Mouse (Mus musculus): Measurements from ENCODE around the gene Map1lc3a. TPM values are rescaled to one million over a fixed set of nuclear protein-coding genes. Genes with fewer than 3 reads are reported as not detected.
A peak's percentile ranks its signal among the peaks of the same experiment; 100 is the strongest.

Map1lc3a gene
- polyA plus RNA-seq, 1 experiment from 2014 or later: 165 TPM

DNA sequence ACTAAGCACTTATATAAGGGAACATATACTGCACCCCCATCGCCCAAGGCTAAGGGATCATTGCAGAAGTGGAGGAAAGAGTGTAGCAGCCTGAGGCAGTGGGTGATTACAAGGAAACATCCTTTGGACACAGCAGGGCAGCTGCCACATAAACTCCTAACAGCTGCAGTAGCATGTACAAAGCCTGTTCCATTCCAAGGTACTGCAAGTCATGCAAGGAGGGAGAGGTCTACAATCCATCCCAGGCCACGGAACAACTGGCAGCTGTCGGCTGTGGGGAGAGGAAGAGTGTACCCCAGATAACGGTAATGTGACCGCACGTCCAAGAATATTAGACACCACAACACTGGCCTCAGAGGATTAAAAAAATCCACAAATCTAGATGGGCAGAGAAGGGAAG, 10.6 kb upstream of the Map1lc3a start:
- WGBS: 88% methylated on average over 6 of the region's 6 CpGs
- Histone ChIP-seq H3K27me3 (ENCODE audit: insufficient read depth, low read length) (no peaks in the 10 kb centered on the region), H3K4me2 (replicated peaks; ENCODE audit: low read depth, low read length) (no peak overlapping the region), H3K4me3 (ENCODE audit: low read length) (no peak overlapping the region), H3K36me3 (ENCODE audit: insufficient read depth, low read length) (no peaks in the 10 kb centered on the region), H3K9me3 (ENCODE audit: low read length) (no peaks in the 10 kb centered on the region), H3K4me1 (ENCODE audit: insufficient read depth, low read length) (no peaks in the 10 kb centered on the region), H3K27ac (ENCODE audit: low read length) (no peak overlapping the region), H3K9ac (replicated peaks; ENCODE audit: low read length) (no peak overlapping the region)
- no peak for ATAC-seq (ENCODE audit: low FRiP score, low TSS enrichment)

DNA sequence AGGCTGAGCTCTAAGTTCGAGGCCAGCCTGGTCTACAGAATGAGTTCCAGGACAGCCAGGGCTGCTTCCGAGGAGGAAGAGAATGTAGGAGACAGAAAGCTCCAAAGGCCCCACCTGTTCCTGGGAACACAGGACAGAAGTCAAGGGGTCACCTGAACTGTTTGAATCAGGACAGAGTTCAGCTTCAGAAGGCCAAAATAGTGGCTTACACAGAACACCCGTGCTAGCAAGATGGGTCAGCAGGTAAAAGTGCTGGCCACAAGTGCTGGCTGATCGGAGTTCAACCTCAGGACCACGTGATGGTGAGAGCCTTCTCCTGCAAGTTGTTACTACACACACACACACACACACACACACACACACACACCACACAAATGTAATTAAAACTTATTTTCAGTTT, 9.2 kb upstream of the Map1lc3a start:
- WGBS: 71% methylated on average over 5 of the region's 5 CpGs
- no peaks in the 10 kb centered on the region for H3K36me3 ChIP-seq (ENCODE audit: insufficient read depth, low read length)
- no peak overlapping the region for H3K9ac ChIP-seq (replicated peaks; ENCODE audit: low read length)
- no peaks in the 10 kb centered on the region for H3K27me3 ChIP-seq (ENCODE audit: insufficient read depth, low read length)
- H3K4me1 ChIP-seq (ENCODE audit: insufficient read depth, low read length): no peaks in the 10 kb centered on the region
- no peak overlapping the region for H3K4me3 ChIP-seq (ENCODE audit: low read length)
- H3K27ac ChIP-seq (ENCODE audit: low read length): no peak overlapping the region
- no peak for ATAC-seq (ENCODE audit: low FRiP score, low TSS enrichment)
- H3K9me3 ChIP-seq (ENCODE audit: low read length): no peaks in the 10 kb centered on the region
- no peak overlapping the region for H3K4me2 ChIP-seq (replicated peaks; ENCODE audit: low read depth, low read length)

DNA sequence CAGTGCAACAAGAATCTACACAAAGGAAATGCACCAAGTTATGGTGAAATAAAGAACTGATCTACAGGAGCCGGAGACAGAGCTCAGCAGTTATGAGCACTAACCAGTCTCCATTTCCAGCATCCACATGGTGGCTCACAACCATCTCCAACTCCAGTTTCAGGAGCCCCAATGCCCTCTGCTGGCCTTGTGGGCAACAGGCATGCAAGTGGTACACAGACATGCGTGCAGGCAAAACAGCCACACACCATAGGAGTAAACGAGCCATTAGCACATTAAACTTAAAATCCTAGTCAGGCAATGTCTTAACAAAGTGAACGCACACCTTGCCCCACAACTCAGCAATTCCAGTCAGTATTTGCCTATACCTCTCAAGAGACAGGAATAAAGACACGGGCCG, 4.1 kb upstream of the Map1lc3a start:
- ATAC-seq (ENCODE audit: low FRiP score, low TSS enrichment): no peak
- Histone ChIP-seq H3K27me3 (ENCODE audit: insufficient read depth, low read length) (no peaks in the 10 kb centered on the region), H3K9ac (replicated peaks; ENCODE audit: low read length) (no peak overlapping the region), H3K4me2 (replicated peaks; ENCODE audit: low read depth, low read length) (no peak overlapping the region), H3K4me1 (ENCODE audit: insufficient read depth, low read length) (peaks cover 3% of the 10 kb centered on the region), H3K36me3 (ENCODE audit: insufficient read depth, low read length) (no peaks in the 10 kb centered on the region), H3K27ac (ENCODE audit: low read length) (no peak overlapping the region), H3K9me3 (ENCODE audit: low read length) (no peaks in the 10 kb centered on the region), H3K4me3 (ENCODE audit: low read length) (no peak overlapping the region)
- 86% methylated on average over 6 of the region's 6 CpGs for WGBS

DNA sequence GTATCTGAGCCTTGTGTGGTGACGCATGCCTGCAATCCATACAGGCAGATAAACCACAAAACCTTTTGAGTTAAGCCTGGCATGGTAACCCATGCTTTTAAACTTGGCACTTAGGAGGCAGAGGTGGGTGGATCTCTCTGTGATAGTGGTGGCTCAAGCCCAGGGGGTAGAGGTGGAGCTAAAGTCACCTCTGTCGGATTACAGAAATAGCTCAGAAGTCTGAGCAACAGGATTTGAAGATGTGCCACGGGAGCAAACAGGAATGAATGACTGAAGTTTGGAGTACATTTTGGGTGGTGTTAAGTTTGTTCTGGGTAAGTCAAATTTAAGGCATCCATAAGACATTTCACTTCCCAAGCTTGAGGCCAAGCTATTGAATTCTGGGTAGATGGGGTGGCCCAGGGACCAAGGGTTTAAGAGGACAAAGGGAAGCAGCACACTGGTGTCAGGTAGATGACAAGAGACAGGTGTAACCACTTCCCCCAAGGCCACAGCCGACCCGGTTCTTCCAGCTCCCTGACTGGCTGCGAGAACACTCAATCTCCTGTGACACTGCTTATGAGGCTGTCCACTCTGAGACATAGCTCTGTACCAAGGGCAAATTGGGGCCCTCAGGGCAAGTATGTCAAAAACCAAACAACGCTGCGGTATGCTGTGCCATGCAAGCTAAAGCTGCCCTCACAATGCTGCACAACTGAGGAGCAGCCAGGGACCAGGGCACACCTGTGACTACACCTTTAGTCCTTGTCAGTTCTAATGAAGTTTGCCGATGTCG, 3.5 kb upstream of the Map1lc3a start:
- H3K27ac ChIP-seq (ENCODE audit: low read length): no peak overlapping the region
- 72% methylated on average over 10 of the region's 10 CpGs for WGBS

DNA sequence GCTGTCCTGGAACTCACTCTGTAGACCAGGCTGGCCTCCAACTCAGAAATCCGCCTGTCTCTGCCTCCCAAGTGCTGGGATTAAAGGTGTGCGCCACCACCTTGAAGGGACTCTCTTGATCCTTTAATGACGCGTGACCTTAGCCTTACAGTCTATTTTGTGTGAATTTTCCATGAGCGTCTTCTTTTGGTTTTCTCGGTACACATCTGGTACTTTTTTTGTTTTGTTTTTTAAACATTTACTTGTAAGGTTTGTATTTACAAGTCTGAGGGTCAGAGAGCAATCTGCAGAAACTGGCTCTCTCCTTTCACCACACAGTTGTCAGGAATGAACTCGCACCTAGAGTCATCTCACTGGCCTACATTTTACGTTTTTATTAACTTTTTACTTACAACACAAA, 2.5 kb upstream of the Map1lc3a start:
- Histone ChIP-seq H3K4me2 (replicated peaks; ENCODE audit: low read depth, low read length) (no peak overlapping the region), H3K4me3 (ENCODE audit: low read length) (no peak overlapping the region), H3K27ac (ENCODE audit: low read length) (no peak overlapping the region), H3K9ac (replicated peaks; ENCODE audit: low read length) (no peak overlapping the region), H3K9me3 (ENCODE audit: low read length) (no peaks in the 10 kb centered on the region), H3K36me3 (ENCODE audit: insufficient read depth, low read length) (0 out of 2 replicates have a peak, but pooled peaks cover 2% of the 10 kb centered on the region), H3K4me1 (ENCODE audit: insufficient read depth, low read length) (peaks cover 10% of the 10 kb centered on the region), H3K27me3 (ENCODE audit: insufficient read depth, low read length) (no peaks in the 10 kb centered on the region)
- no peak for ATAC-seq (ENCODE audit: low FRiP score, low TSS enrichment)
- 82% methylated on average over 8 of the region's 8 CpGs for WGBS

More for the DNA sequence above, 3.5 kb upstream of the Map1lc3a start:
- Histone ChIP-seq H3K9ac (replicated peaks; ENCODE audit: low read length) (no peak overlapping the region), H3K4me1 (ENCODE audit: insufficient read depth, low read length) (peaks cover 9% of the 10 kb centered on the region), H3K4me3 (ENCODE audit: low read length) (no peak overlapping the region), H3K9me3 (ENCODE audit: low read length) (no peaks in the 10 kb centered on the region), H3K36me3 (ENCODE audit: insufficient read depth, low read length) (no peaks in the 10 kb centered on the region), H3K4me2 (replicated peaks; ENCODE audit: low read depth, low read length) (no peak overlapping the region), H3K27me3 (ENCODE audit: insufficient read depth, low read length) (no peaks in the 10 kb centered on the region)
- no peak for ATAC-seq (ENCODE audit: low FRiP score, low TSS enrichment)

DNA sequence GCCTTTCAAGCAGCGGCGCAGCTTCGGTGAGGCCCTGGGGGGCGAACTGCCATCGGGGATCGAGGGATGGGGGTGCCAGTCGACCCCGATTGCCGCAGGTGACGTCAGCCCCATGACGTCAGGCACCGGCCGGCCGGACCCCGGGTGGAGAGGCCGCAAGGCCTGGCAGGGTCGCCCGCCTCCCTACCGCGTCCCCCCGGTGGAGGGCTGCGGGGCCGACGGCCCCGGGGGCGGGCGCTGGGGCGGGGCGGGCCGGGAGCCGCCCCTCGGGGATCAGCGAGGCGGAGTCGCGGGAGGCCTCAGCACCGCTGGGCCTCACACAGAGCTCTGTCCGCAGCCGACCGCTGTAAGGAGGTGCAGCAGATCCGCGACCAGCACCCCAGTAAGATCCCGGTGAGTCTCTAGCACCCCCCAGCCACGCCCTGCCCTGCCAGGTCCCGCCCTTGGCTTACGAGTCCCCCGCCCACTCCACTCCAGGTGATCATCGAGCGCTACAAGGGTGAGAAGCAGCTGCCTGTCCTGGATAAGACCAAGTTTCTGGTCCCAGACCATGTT, 601 bp downstream of the Map1lc3a start:
- peak; percentile 94 for ATAC-seq (ENCODE audit: low FRiP score, low TSS enrichment)

DNA sequence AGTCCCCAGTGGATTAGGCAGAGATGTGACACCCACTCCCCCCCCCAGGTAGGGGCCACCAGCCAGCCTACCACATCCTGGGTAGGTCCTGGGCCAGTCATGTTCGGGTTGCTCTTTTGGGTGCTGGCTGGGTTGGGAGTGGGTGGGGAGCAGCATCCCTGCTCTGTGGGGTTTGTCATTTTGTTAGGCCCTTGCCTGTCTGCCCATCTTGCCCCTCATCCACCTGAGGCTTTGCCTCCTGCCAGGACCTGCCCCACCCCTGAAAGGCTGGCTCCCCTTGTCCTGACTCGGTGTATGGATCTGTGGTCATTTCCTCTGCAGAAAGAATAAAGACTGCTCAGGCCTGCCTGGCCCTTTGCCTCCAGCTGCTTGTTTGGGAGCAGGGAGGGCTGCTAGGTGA, 1.6 kb downstream of the Map1lc3a start:
- 83% methylated on average over 2 of the region's 2 CpGs for WGBS

More for the DNA sequence above, 601 bp downstream of the Map1lc3a start:
- peak overlapping the region; percentile 94 for H3K9ac ChIP-seq (replicated peaks; ENCODE audit: low read length)
- peak overlapping the region; percentile 87 for H3K27ac ChIP-seq (ENCODE audit: low read length)
- no peaks in the 10 kb centered on the region for H3K27me3 ChIP-seq (ENCODE audit: insufficient read depth, low read length)
- under 1% methylated on average over 42 of the region's 49 CpGs for WGBS
- H3K4me2 ChIP-seq (replicated peaks; ENCODE audit: low read depth, low read length): peak overlapping the region; percentile 72
- H3K9me3 ChIP-seq (ENCODE audit: low read length): no peaks in the 10 kb centered on the region
- H3K4me1 ChIP-seq (ENCODE audit: insufficient read depth, low read length): peaks cover 10% of the 10 kb centered on the region
- 0 out of 2 replicates have a peak, but pooled peaks cover 3% of the 10 kb centered on the region for H3K36me3 ChIP-seq (ENCODE audit: insufficient read depth, low read length)
- H3K4me3 ChIP-seq (ENCODE audit: low read length): peak overlapping the region; percentile 86

DNA sequence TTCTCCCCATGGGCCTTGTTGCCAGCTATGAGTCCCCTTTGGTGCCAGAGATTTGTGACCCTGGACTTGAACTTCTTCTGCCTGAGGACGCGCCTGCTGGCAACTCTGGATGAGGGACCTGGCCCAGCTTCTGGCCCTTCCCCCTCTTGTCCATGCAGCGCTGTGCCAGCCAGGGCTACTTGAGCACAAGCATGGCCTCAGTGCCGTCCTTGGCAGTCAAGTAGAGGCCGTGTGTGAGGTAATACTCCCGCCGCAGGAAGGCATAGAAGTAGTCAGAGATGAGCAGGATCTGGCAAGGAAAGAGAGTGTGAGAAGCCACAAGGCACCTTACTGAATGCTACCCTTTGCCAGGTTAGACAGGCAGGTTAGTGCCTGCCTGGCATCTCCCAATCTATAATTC, 2.3 kb downstream of the Map1lc3a start:
- Histone ChIP-seq H3K4me3 (ENCODE audit: low read length) (no peak overlapping the region), H3K4me1 (ENCODE audit: insufficient read depth, low read length) (peaks cover 10% of the 10 kb centered on the region), H3K27me3 (ENCODE audit: insufficient read depth, low read length) (no peaks in the 10 kb centered on the region), H3K36me3 (ENCODE audit: insufficient read depth, low read length) (0 out of 2 replicates have a peak, but pooled peaks cover 3% of the 10 kb centered on the region), H3K9me3 (ENCODE audit: low read length) (no peaks in the 10 kb centered on the region), H3K27ac (ENCODE audit: low read length) (no peak overlapping the region), H3K4me2 (replicated peaks; ENCODE audit: low read depth, low read length) (no peak overlapping the region), H3K9ac (replicated peaks; ENCODE audit: low read length) (no peak overlapping the region)
- no peak for ATAC-seq (ENCODE audit: low FRiP score, low TSS enrichment)
- WGBS: 95% methylated on average over 7 of the region's 7 CpGs

More for the DNA sequence above, 1.6 kb downstream of the Map1lc3a start:
- Histone ChIP-seq H3K9ac (replicated peaks; ENCODE audit: low read length) (peak overlapping the region; percentile 6; the same call in 1 of the 2 replicates), H3K27ac (ENCODE audit: low read length) (no peak overlapping the region), H3K4me3 (ENCODE audit: low read length) (no peak overlapping the region), H3K4me1 (ENCODE audit: insufficient read depth, low read length) (peaks cover 10% of the 10 kb centered on the region), H3K27me3 (ENCODE audit: insufficient read depth, low read length) (no peaks in the 10 kb centered on the region), H3K4me2 (replicated peaks; ENCODE audit: low read depth, low read length) (peak overlapping the region; percentile 72), H3K9me3 (ENCODE audit: low read length) (no peaks in the 10 kb centered on the region), H3K36me3 (ENCODE audit: insufficient read depth, low read length) (0 out of 2 replicates have a peak, but pooled peaks cover 3% of the 10 kb centered on the region)
- no peak for ATAC-seq (ENCODE audit: low FRiP score, low TSS enrichment)

DNA sequence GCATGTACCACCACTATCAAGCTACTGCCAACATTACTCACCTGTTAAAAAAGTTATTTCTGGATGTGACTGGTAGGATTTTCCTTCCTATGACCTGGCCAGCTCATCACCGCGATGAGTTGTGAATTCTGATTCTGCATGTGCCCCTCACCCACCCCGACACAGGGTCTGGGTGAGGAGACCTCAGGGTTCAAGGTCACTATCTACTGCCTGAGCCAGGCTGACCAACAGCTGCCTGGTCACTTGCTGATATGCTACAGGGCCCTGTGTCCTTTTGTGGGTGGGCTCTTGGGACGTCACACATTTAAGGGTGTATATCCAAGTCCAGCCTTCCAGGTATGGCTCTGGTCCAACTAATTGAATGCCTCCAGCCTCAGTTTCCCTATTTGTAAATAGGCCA, 3.1 kb downstream of the Map1lc3a start:
- peaks cover 5% of the 10 kb centered on the region for H3K36me3 ChIP-seq (ENCODE audit: insufficient read depth, low read length)
- WGBS: 80% methylated on average over 4 of the region's 4 CpGs
- H3K4me3 ChIP-seq (ENCODE audit: low read length): no peak overlapping the region
- H3K27me3 ChIP-seq (ENCODE audit: insufficient read depth, low read length): no peaks in the 10 kb centered on the region
- no peak overlapping the region for H3K27ac ChIP-seq (ENCODE audit: low read length)
- no peak overlapping the region for H3K4me2 ChIP-seq (replicated peaks; ENCODE audit: low read depth, low read length)
- no peaks in the 10 kb centered on the region for H3K9me3 ChIP-seq (ENCODE audit: low read length)
- no peak overlapping the region for H3K9ac ChIP-seq (replicated peaks; ENCODE audit: low read length)
- no peak for ATAC-seq (ENCODE audit: low FRiP score, low TSS enrichment)
- peaks cover 10% of the 10 kb centered on the region for H3K4me1 ChIP-seq (ENCODE audit: insufficient read depth, low read length)

DNA sequence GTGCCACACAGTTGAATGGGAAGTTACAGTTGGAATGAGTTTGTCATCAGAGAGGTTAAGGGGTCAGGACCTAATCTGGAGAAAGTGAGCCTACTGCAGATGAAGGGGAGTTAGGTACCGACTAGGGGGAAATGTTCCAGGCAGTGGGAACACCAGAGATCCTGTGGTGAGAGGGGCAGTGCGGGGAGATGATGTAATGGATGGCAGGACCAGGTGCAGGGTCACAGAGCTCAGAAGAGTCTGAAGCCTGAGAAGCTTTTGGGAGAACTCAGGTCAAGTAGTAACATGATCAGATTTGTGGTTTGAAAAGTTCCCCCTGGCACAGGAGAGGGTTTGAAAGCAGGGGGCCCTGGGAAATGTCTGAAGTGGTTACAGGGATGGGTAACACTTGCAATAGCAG, 4.0 kb downstream of the Map1lc3a start:
- H3K27ac ChIP-seq (ENCODE audit: low read length): no peak overlapping the region
- no peak overlapping the region for H3K4me2 ChIP-seq (replicated peaks; ENCODE audit: low read depth, low read length)
- peaks cover 10% of the 10 kb centered on the region for H3K4me1 ChIP-seq (ENCODE audit: insufficient read depth, low read length)
- H3K9ac ChIP-seq (replicated peaks; ENCODE audit: low read length): no peak overlapping the region
- H3K9me3 ChIP-seq (ENCODE audit: low read length): no peaks in the 10 kb centered on the region
- no peaks in the 10 kb centered on the region for H3K27me3 ChIP-seq (ENCODE audit: insufficient read depth, low read length)
- no peak overlapping the region for H3K4me3 ChIP-seq (ENCODE audit: low read length)
- WGBS: 48% methylated on average over 2 of the region's 2 CpGs
- H3K36me3 ChIP-seq (ENCODE audit: insufficient read depth, low read length): peaks cover 7% of the 10 kb centered on the region
- no peak for ATAC-seq (ENCODE audit: low FRiP score, low TSS enrichment)
